Mouse (Mus musculus) kidney, postnatal 25 days (tissue): ENCODE measurements around the gene Gm21256.
"Not testable (repeated sequence)": the region's sequence is repeated elsewhere in the genome, so short reads cannot be mapped to it uniquely, and the experiment has no call there.

Experiments
- DNase-seq, 2 experiments: peaks; one replicate each; pipeline ENCODE4 v3.0.0; 2021; ENCODE audit warnings: mixed read lengths in 2 of 2

The Gm21256 gene

DNA sequence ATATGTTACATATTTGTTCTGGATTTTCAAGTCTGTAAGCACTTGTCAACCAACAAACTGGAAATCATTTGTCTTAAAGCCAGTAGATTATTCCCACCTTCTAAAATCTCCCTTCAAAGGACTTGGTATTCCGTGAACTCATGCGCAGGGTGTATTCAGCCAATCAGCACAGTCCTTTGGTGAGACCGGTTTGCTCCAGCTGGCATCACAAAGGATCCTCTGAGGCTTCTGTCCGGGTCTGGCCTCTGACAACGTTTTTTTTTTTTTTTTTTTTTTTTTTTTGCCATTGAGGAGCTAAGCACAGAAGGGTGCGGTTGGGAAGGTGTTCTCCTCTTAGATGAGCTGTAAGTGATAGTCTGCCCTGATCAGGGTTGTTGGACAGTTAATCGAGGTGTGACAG, at the start of gene Gm21256:
Gene Gm21256 (plus strand): TSS at position 301 of the 400 bp plus-strand sequence.
- DNase-seq, result not testable (repeated sequence)
